ENCODE assay signal across 18 mouse cellular contexts in genomic region chr1:133878825-133879423, GRCm38 (mm10). TPM values are rescaled to one million over a fixed set of nuclear protein-coding genes. Genes with fewer than 3 reads are reported as not detected.
DNase-seq lines count a peak whose midpoint lies in the region; TF ChIP-seq lines count a peak whose summit lies in the region.
"Had no signal": no experiment of that assay in that cellular context is flagged by ENCODE, and none has a peak within 500 bp of the region (broad histone marks: within the 10 kb centered on the region; RNA-seq: fewer than 3 reads in every experiment).

No protein-coding gene starts in this region.

- H3K9ac ChIP-seq in CH12.LX (ENCODE audit: insufficient read depth, low read depth), result no peak overlapping the region
- H3K9ac ChIP-seq: forebrain, postnatal 0 days had no signal

- H3K9me3 ChIP-seq in CH12.LX (replicated peaks; ENCODE audit: low read length), result no peaks in the 10 kb centered on the region
- no peaks in the 10 kb centered on the region for H3K9me3 ChIP-seq in forebrain, embryonic 10.5 days
- H3K9me3 ChIP-seq: G1E; megakaryocyte, embryonic 14.5 days had no signal

- TF ChIP-seq CTCF in CH12.LX (conservative IDR thresholded peaks at IDR 0.05 in 1 of 2, IDR thresholded peaks at IDR 0.05 in 1 of 2; ENCODE audit: low read depth in 2 of 2, low read length in 2 of 2), result no peak

- H3K4me2 ChIP-seq in CH12.LX (ENCODE audit: insufficient read depth, low read depth, poor library complexity, severe bottlenecking), result no peak overlapping the region
- H3K4me2 ChIP-seq: heart, embryonic 11.5 days had no signal

- peak; percentile 53 for DNase-seq in embryo, embryonic 10 days (ENCODE audit: low spot score)
- no peak for DNase-seq in embryo, embryonic 9.5 days (ENCODE audit: extremely low spot score)
- DNase-seq in CH12.LX (ENCODE audit: extremely low read depth), result no peak
- peak; percentile 22 to 29 for DNase-seq in kidney, adult 8-10 months
- DNase-seq in kidney, postnatal 4 days, result peak; percentile 44 to 61
- no peak for DNase-seq in forebrain, embryonic 10.5 days (ENCODE audit: extremely low spot score, low spot score)
- DNase-seq in frontal cortex, postnatal 25 days (ENCODE audit: low spot score in 2 of 2), result no peak
- no peak for DNase-seq in layer of hippocampus, adult 9-11 months
- DNase-seq: adrenal gland, postnatal 10 days; forebrain, postnatal 0 days; gastrocnemius, postnatal 25 days; heart, postnatal 4 days; lung, adult 2 months; right cerebral cortex, postnatal 14 days had no signal

- TF ChIP-seq EP300 in CH12.LX (IDR thresholded peaks at IDR 0.05; ENCODE audit: low read length), result no peak

- H3K27me3 ChIP-seq in CH12.LX (replicated peaks), result no peaks in the 10 kb centered on the region
- peaks cover 7% of the 10 kb centered on the region; the same call in 1 of the 2 replicates for H3K27me3 ChIP-seq in forebrain, embryonic 10.5 days (ENCODE audit: poor library complexity, severe bottlenecking)

- no peak for TF ChIP-seq POLR2A in CH12.LX (IDR thresholded peaks at IDR 0.05; ENCODE audit: low read depth, low read length)

- 76% methylated on average over 12 of the region's 12 CpGs for WGBS in forebrain, embryonic 10.5 days

- in situ Hi-C loops in CH12.LX (cut with MboI; ENCODE audit: low pct_ligation_motif_present, low pct_unique_long_range_greater_than_20kb, low sequenced_read_pairs), result no loop called here

- H3K4me1 ChIP-seq in CH12.LX (ENCODE audit: control insufficient read depth in 1 of 2, insufficient read depth in 2 of 2), result peaks cover 0 to 26% of the 10 kb centered on the region in 2 experiments; a peak in 2 of 4 replicates
- H3K4me1 ChIP-seq in forebrain, embryonic 10.5 days, result peaks cover 45% of the 10 kb centered on the region

- no peaks in the 10 kb centered on the region for H3K79me2 ChIP-seq in CH12.LX (replicated peaks; ENCODE audit: control insufficient read depth, extremely low read depth, insufficient read depth, poor library complexity, severe bottlenecking)

- no peaks in the 10 kb centered on the region for H3K36me3 ChIP-seq in CH12.LX (replicated peaks in 1 of 2; ENCODE audit: control insufficient read depth in 1 of 2, insufficient read depth in 1 of 2, low read length in 1 of 2)
- no peaks in the 10 kb centered on the region for H3K36me3 ChIP-seq in forebrain, embryonic 10.5 days (replicated peaks)
- H3K36me3 ChIP-seq: G1E had no signal

- dilution Hi-C loops in CH12.LX (cut with MboI; ENCODE audit: extremely low pct_ligation_motif_present, extremely low pct_unique_long_range_greater_than_20kb, low sequenced_read_pairs), result no loop called here

- no peak overlapping the region for H3K27ac ChIP-seq in CH12.LX (ENCODE audit: insufficient read depth, low read depth)
- no peak overlapping the region for H3K27ac ChIP-seq in forebrain, embryonic 10.5 days

- no peak for TF ChIP-seq RAD21 in CH12.LX (IDR thresholded peaks at IDR 0.05; ENCODE audit: low read depth, low read length)

- no peak overlapping the region for H3K4me3 ChIP-seq in CH12.LX (replicated peaks in 1 of 3; ENCODE audit: low read depth in 2 of 3, low read length in 2 of 3, poor library complexity in 1 of 3)
- H3K4me3 ChIP-seq in forebrain, embryonic 10.5 days, result no peak overlapping the region
- H3K4me3 ChIP-seq: megakaryocyte, embryonic 14.5 days had no signal

TF ChIP-seq in CH12.LX, 34 proteins besides CTCF, POLR2A, EP300 and RAD21:
- TF ChIP-seq USF2 (conservative IDR thresholded peaks at IDR 0.05; ENCODE audit: low read depth, low read length) (no peak), USF1 (IDR thresholded peaks at IDR 0.05; ENCODE audit: low read depth, low read length) (peak; percentile 44)

RNA-seq across cellular contexts. Expression of gene Optc, which starts 28.9 kb away (rescaled TPM):
- total RNA-seq in CH12.LX (2012; rRNA removed) (not detected in 2 replicates), CH12.LX (2014; rRNA removed) (not detected in 2 replicates)
- not detected in 2 replicates for polyA plus RNA-seq in CH12.LX (2012; ENCODE audit: insufficient read length, low read depth)
- polyA plus RNA-seq in forebrain, embryonic 10.5 days (2016; fragmentation: Nextera tagmentation; extraction: Ambion mirVana), result 1.2 and 2.3 TPM in 2 replicates
- total RNA-seq: G1E; neutrophil, adult 5-6 weeks had no signal
- polyA plus RNA-seq: G1E had no signal

RNA-seq across cellular contexts. Expression of gene Prelp, which starts 42.3 kb away (rescaled TPM):
- not detected in 2 replicates for total RNA-seq in CH12.LX (2012; rRNA removed)
- not detected in 2 replicates for total RNA-seq in CH12.LX (2014; rRNA removed)
- not detected in 2 replicates for polyA plus RNA-seq in CH12.LX (2012; ENCODE audit: insufficient read length, low read depth)
- 0.36 and 0.90 TPM in 2 replicates for polyA plus RNA-seq in forebrain, embryonic 10.5 days (2016; fragmentation: Nextera tagmentation; extraction: Ambion mirVana)
- total RNA-seq: neutrophil, adult 5-6 weeks had no signal

Comparison
In these comparisons a context has a peak if more than half of its experiments do, and no peak if none do; other contexts are left out.
1. DNase-seq: peak in embryo, embryonic 10 days (single experiment), kidney, adult 8-10 months (2 of 2) and kidney, postnatal 4 days (2 of 2); none in embryo, embryonic 9.5 days (single experiment), CH12.LX (single experiment), forebrain, embryonic 10.5 days (single experiment), frontal cortex, postnatal 25 days (0 of 2) and layer of hippocampus, adult 9-11 months (single experiment).